Mouse (Mus musculus): ENCODE data around the gene Nkx3-2. TPM values are rescaled to one million over a fixed set of nuclear protein-coding genes. Genes with fewer than 3 reads are reported as not detected.

Nkx3-2 gene
- polyA plus RNA-seq (2015; fragmentation: Nextera tagmentation; extraction: Ambion mirVana) = 0.13 TPM in 1 of 2 replicates, not detected in the other

DNA sequence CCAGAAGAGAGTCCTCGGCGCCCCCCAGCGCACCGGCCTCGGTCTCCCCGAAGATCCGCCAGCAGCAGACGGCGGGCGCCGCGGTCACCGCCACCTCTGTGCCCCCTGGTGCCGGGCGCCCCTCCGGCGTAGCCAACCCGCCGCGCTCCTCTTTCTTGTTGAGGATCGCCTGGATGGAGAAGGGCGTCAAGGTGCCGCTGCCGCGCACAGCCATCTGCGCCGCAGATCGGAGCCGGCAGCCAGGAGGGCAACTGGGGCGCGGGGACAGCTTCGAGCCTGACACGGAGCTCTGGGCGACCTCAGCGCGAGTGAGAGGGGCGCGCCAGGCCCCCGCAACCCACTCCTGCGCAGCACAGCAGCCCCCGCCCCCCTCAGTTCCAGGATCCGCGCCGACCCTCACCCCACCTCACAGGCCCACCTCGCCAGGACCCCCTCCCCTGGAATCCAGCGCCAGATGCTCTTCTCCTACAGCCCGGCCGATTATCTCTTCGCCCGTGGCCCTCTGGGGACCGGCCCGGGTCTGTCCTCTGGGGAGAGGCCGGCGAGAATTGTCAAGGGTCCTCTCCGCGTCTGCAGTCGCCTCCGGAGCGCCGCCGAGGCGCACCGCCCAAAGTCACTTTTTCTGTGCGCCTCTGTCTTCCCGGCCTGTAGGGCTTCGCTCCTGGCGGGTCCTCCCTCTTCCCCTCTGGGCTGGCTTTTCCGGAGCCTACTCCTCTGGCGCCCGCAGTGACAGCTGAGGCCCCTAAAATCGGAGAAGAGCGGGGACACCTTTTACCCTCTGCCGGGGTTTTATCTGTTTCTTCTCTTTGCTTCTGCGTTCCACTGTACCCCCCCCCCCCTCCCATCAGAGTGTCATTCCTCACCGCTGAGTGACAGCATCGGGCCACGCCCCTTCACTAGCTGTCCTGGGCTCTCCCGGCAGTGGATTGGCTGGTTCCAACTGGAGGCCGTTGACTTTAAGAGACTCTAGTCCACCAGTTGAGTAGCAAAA lies at the start of gene Nkx3-2:
TSS of gene Nkx3-2 (minus strand) at position 771 of the 991 bp plus-strand sequence.
- no peak within 1 kb of the TSS for H3K9ac ChIP-seq
- H3K27ac ChIP-seq = no peak within 1 kb of the TSS
- peaks cover 33% of the 10 kb centered on the region for H3K4me1 ChIP-seq (replicated peaks)
- peak within 1 kb of the TSS; percentile 34 for H3K4me3 ChIP-seq
- H3K9me3 ChIP-seq (replicated peaks) = no peaks in the 10 kb centered on the region
- no peaks in the 10 kb centered on the region for H3K36me3 ChIP-seq
- no peak for ATAC-seq (replicated peaks; ENCODE audit: insufficient number of reproducible peaks, insufficient read depth, low FRiP score, low read depth)
- H3K4me2 ChIP-seq = peak within 1 kb of the TSS; percentile 68
- H3K27me3 ChIP-seq = peaks cover 91% of the 10 kb centered on the region
- under 1% methylated on average over 78 of the region's 79 CpGs for WGBS

DNA sequence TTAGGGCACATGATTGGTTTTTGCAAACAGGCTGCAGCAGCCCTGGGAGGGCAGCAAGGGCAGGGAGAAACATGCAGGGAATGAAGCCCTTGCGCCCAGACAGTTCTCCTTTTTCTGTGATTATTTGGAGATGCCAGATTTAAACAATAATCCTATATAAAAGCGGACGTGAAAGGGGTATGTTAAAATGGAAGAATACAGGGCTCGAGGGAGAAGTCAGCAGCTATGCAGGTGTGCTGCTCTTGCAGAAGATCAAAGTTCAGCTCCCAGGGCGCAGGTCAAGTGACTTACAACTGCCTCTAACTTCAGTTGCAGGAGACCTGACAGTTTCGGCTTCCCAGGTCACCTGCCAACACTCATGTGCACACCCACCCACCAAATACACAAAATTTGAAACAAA lies 48.2 kb upstream of the Nkx3-2 start:
- no peaks in the 10 kb centered on the region for H3K9me3 ChIP-seq (replicated peaks)
- no peak for ATAC-seq (replicated peaks; ENCODE audit: insufficient number of reproducible peaks, insufficient read depth, low FRiP score, low read depth)
- no peak overlapping the region for H3K27ac ChIP-seq
- 92% methylated on average over 6 of the region's 6 CpGs for WGBS
- no peak overlapping the region for H3K9ac ChIP-seq
- no peaks in the 10 kb centered on the region for H3K27me3 ChIP-seq
- no peaks in the 10 kb centered on the region for H3K4me1 ChIP-seq (replicated peaks)
- H3K4me2 ChIP-seq = no peak overlapping the region
- H3K4me3 ChIP-seq = no peak overlapping the region
- peaks cover 56% of the 10 kb centered on the region for H3K36me3 ChIP-seq

DNA sequence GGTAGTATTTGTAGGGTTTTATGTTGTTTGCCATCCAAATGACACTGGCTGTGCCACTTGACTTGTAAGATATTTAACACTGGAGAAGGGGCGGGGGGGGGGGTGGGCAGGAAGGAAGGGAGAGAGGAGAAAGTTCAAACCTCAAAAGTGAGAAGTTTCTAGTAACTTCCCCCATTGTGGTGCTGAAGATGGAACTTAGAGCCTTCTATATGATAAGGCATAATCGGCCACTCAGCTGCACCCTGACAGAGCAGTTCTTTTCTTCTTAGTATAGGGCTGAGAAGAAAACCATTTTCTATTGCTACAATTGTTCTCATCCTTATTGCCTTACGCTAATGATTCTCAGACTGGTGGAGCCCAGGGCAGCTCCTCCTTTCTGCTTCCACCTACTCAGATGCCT lies 47.0 kb upstream of the Nkx3-2 start:
- ATAC-seq (replicated peaks; ENCODE audit: insufficient number of reproducible peaks, insufficient read depth, low FRiP score, low read depth) = no peak
- no peak overlapping the region for H3K4me3 ChIP-seq
- no peaks in the 10 kb centered on the region for H3K9me3 ChIP-seq (replicated peaks)
- no peak overlapping the region for H3K27ac ChIP-seq
- H3K36me3 ChIP-seq = peaks cover 50% of the 10 kb centered on the region
- no peaks in the 10 kb centered on the region for H3K4me1 ChIP-seq (replicated peaks)
- WGBS = 81% methylated on average over 3 of the region's 3 CpGs
- no peak overlapping the region for H3K9ac ChIP-seq
- H3K4me2 ChIP-seq = no peak overlapping the region
- no peaks in the 10 kb centered on the region for H3K27me3 ChIP-seq

DNA sequence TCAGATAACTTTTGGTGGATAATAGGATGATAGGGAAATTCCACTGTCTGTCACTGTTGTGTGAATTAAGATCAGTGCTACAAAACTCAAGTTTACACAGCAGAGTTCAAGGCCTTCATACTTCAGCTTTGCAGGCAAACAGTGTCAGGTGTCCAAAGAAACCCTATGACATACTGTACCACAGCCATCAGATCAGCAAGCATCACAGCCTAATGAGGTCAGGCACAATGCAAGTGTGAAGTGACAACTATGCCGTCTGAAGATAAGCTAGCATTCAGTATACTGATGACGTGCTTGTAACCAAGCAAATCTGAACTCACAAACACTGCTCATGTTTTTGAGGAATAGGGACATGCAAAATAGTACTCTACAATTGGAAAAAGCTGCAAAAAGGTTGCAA lies 43.1 kb upstream of the Nkx3-2 start:
- no peak overlapping the region for H3K27ac ChIP-seq
- H3K4me3 ChIP-seq = no peak overlapping the region
- no peak overlapping the region for H3K4me2 ChIP-seq
- H3K36me3 ChIP-seq = peaks cover 44% of the 10 kb centered on the region; the same call in 1 of the 2 replicates
- no peak for ATAC-seq (replicated peaks; ENCODE audit: insufficient number of reproducible peaks, insufficient read depth, low FRiP score, low read depth)
- WGBS = 36% methylated on average over 2 of the region's 2 CpGs
- no peaks in the 10 kb centered on the region for H3K27me3 ChIP-seq
- H3K9ac ChIP-seq = no peak overlapping the region
- no peaks in the 10 kb centered on the region for H3K4me1 ChIP-seq (replicated peaks)
- no peaks in the 10 kb centered on the region for H3K9me3 ChIP-seq (replicated peaks)

DNA sequence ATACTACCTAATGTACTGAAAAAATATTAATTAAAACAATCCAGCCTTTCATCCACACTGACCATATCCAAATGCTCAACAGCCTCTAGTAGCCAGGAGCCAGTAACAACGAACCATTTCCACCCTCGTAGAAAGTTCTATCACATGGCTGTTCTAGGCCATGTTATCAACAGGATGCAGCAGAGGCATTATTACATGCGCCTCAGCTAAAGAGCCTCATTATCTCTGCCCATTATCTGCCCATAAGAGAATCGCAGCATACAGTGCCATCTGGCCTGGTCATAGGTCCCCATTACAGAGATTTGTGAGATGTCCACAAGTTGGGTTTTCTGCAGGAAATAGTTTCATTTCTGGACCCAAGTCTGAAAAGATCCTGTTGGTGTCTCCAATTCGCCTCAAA lies 41.9 kb upstream of the Nkx3-2 start:
- Histone ChIP-seq H3K27me3 (no peaks in the 10 kb centered on the region), H3K9ac (no peak overlapping the region), H3K4me3 (no peak overlapping the region), H3K4me2 (no peak overlapping the region), H3K27ac (no peak overlapping the region), H3K36me3 (peaks cover 36% of the 10 kb centered on the region; the same call in 1 of the 2 replicates), H3K9me3 (replicated peaks) (no peaks in the 10 kb centered on the region), H3K4me1 (replicated peaks) (no peaks in the 10 kb centered on the region)
- 74% methylated on average over 5 of the region's 5 CpGs for WGBS
- no peak for ATAC-seq (replicated peaks; ENCODE audit: insufficient number of reproducible peaks, insufficient read depth, low FRiP score, low read depth)

DNA sequence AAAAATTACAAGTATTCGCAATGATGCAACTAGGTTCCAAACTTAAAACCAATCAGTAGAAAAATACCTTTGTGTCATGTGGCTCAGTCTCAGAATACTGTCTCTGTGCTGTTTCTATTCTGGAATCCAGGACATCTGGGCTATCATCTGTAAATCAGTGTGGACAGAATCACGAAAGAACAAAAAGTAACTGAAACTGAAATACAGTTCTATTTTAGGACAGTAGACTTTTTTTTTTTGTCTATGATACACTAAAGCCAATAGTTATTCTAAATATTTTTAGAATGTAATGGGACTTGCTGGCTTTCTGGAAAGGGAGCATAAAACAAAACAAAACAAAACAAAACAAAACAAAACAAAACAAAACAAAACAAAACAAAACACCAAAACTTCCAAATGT lies 40.8 kb upstream of the Nkx3-2 start:
- H3K9me3 ChIP-seq (replicated peaks) = no peaks in the 10 kb centered on the region
- H3K4me1 ChIP-seq (replicated peaks) = no peaks in the 10 kb centered on the region
- H3K36me3 ChIP-seq = peaks cover 37% of the 10 kb centered on the region; the same call in 1 of the 2 replicates
- no peak overlapping the region for H3K27ac ChIP-seq
- H3K4me2 ChIP-seq = no peak overlapping the region
- H3K27me3 ChIP-seq = no peaks in the 10 kb centered on the region
- no peak overlapping the region for H3K4me3 ChIP-seq
- H3K9ac ChIP-seq = no peak overlapping the region
- ATAC-seq (replicated peaks; ENCODE audit: insufficient number of reproducible peaks, insufficient read depth, low FRiP score, low read depth) = no peak
- 87% methylated on average over 2 of the region's 2 CpGs for WGBS

DNA sequence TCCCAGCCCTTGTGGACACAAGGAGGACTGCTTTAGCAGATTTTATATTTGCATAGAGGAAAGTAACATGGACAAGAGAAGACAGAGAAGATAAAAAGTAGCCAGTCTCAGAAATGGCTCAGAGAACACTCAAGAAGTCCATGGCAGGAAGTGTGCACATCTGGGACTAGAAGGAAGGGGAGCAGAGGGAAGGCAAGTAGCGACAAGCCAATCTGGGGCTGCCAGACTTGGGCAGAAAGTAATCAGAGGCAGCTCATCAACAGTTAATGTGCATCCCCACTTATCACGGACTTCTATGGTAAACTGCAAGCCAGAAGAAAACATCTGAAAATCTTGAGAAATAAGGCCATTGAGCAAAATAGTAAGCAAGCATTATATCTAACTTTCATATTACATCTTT lies 40.3 kb upstream of the Nkx3-2 start:
- H3K4me1 ChIP-seq (replicated peaks) = no peaks in the 10 kb centered on the region
- no peaks in the 10 kb centered on the region for H3K9me3 ChIP-seq (replicated peaks)
- ATAC-seq (replicated peaks; ENCODE audit: insufficient number of reproducible peaks, insufficient read depth, low FRiP score, low read depth) = no peak
- H3K4me2 ChIP-seq = no peak overlapping the region
- no peak overlapping the region for H3K9ac ChIP-seq
- no peaks in the 10 kb centered on the region for H3K27me3 ChIP-seq
- peaks cover 37% of the 10 kb centered on the region; the same call in 1 of the 2 replicates for H3K36me3 ChIP-seq
- H3K27ac ChIP-seq = no peak overlapping the region
- 74% methylated on average over 2 of the region's 2 CpGs for WGBS
- no peak overlapping the region for H3K4me3 ChIP-seq

DNA sequence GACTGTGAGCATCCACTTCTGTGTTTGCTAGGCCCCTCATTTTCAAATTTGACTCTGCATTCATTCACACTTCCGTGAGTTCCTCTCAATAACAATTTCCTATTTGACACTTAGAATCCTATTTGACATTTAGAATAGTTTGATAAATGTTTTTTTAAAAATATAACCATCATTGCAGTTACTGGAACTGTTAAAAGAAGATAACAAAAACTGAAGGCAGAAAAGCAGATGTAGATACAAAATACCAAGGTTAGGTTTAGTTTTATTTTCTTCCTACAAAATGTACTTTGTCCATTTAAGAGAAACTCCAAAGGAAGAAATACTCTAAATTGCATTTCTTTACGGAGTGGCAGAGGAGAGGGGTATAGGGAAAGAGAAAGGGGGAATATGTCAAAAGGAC lies 37.3 kb upstream of the Nkx3-2 start:
- no peak overlapping the region for H3K27ac ChIP-seq
- H3K4me2 ChIP-seq = no peak overlapping the region
- no peaks in the 10 kb centered on the region for H3K4me1 ChIP-seq (replicated peaks)
- no peak for ATAC-seq (replicated peaks; ENCODE audit: insufficient number of reproducible peaks, insufficient read depth, low FRiP score, low read depth)
- peaks cover 37% of the 10 kb centered on the region for H3K36me3 ChIP-seq
- no peaks in the 10 kb centered on the region for H3K27me3 ChIP-seq
- WGBS = 95% methylated on average over 2 of the region's 2 CpGs
- H3K4me3 ChIP-seq = no peak overlapping the region
- no peak overlapping the region for H3K9ac ChIP-seq
- no peaks in the 10 kb centered on the region for H3K9me3 ChIP-seq (replicated peaks)

DNA sequence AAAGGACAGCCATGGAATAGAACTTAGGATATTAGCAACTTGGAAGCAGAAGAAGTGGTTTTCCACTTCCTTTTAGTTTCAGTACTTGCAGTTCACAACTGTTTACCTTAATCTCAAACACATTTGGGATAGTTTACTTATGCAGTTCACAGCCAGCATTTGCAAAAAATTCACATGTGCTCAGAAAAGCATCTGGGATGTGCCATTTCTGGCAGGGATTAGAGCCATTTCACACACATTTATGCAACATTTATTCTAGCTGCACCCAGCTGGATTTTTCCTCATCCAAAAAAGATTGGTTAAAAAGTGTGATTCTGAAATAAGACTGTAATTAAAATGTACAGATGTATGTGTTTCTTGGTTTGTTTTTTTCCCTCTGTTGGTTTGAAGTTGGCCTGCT lies 30.1 kb upstream of the Nkx3-2 start:
- ATAC-seq (replicated peaks; ENCODE audit: insufficient number of reproducible peaks, insufficient read depth, low FRiP score, low read depth) = no peak
- Histone ChIP-seq H3K9ac (no peak overlapping the region), H3K36me3 (peaks cover 37% of the 10 kb centered on the region), H3K4me1 (replicated peaks) (no peaks in the 10 kb centered on the region), H3K27me3 (no peaks in the 10 kb centered on the region), H3K9me3 (replicated peaks) (no peaks in the 10 kb centered on the region), H3K4me3 (no peak overlapping the region), H3K4me2 (no peak overlapping the region), H3K27ac (no peak overlapping the region)

DNA sequence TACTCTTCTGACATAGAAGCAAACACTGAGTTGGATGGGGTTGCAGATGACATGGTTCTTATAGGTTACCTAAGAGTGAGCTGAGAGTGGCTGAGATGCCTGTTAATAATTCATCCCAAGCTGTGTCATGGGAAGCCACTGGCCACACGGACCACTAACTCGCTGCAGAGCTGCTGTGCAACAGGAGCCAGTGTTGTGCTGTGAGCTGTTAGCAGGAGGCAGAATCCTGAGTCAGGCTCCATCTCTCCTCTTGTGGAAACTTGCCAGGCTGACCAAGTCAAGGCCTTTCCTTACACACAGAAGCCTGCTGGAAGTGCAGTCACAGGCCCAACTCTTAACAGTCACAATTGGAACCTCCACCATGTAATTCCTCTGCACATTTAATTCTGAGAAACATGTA lies 26.2 kb upstream of the Nkx3-2 start:
- no peak overlapping the region for H3K4me3 ChIP-seq
- 88% methylated on average over 2 of the region's 2 CpGs for WGBS
- H3K4me1 ChIP-seq (replicated peaks) = no peaks in the 10 kb centered on the region
- no peak overlapping the region for H3K9ac ChIP-seq
- H3K9me3 ChIP-seq (replicated peaks) = no peaks in the 10 kb centered on the region
- no peak for ATAC-seq (replicated peaks; ENCODE audit: insufficient number of reproducible peaks, insufficient read depth, low FRiP score, low read depth)
- no peaks in the 10 kb centered on the region for H3K27me3 ChIP-seq
- H3K4me2 ChIP-seq = no peak overlapping the region
- no peak overlapping the region for H3K27ac ChIP-seq
- H3K36me3 ChIP-seq = peaks cover 44% of the 10 kb centered on the region

DNA sequence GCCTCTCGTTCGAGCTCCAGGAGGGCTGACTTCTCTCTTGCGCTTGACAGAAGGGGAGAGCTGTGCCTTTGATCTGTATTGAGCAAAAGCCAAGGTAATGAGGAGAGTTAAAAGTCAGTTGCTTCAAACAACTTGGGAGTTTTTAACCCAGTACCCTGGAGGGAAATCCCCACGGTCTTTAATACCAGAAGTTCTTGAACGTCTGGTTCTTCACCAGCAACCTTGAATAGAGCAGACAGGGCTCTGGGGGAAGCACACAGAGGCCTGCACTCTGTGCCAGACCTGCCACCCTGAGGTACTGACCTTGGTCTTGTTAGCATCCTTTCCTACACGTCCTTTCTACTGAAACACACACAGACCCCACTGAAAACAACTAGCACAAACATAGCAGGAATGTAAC lies 24.6 kb upstream of the Nkx3-2 start:
- Histone ChIP-seq H3K9ac (no peak overlapping the region), H3K4me1 (replicated peaks) (no peaks in the 10 kb centered on the region), H3K4me3 (no peak overlapping the region), H3K9me3 (replicated peaks) (no peaks in the 10 kb centered on the region), H3K27ac (no peak overlapping the region), H3K27me3 (no peaks in the 10 kb centered on the region), H3K36me3 (peaks cover 36% of the 10 kb centered on the region), H3K4me2 (no peak overlapping the region)
- 76% methylated on average over 6 of the region's 6 CpGs for WGBS
- ATAC-seq (replicated peaks; ENCODE audit: insufficient number of reproducible peaks, insufficient read depth, low FRiP score, low read depth) = no peak

DNA sequence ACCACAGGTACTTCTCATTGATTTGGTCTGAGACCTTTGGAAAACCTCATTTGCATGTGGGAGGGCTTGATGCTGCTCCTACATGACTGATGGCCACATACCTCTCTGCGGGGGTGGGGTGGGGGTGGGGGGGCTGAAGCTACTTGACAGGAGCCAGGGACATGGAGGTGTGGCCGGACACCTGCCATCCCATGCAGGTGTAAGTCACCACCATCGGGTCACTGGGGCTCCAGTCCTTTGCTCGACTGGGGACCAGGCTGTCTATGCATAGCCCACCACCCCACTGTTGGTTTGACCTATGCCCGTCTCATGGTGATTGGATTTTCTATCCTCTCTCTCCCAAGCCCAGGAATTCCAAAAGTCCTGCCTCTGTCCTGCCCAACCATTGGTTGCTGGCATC lies 17.6 kb upstream of the Nkx3-2 start:
- H3K9ac ChIP-seq = no peak overlapping the region
- H3K9me3 ChIP-seq (replicated peaks) = no peaks in the 10 kb centered on the region
- no peak for ATAC-seq (replicated peaks; ENCODE audit: insufficient number of reproducible peaks, insufficient read depth, low FRiP score, low read depth)
- H3K4me3 ChIP-seq = no peak overlapping the region
- no peaks in the 10 kb centered on the region for H3K27me3 ChIP-seq
- H3K36me3 ChIP-seq = peaks cover 15% of the 10 kb centered on the region
- 89% methylated on average over 5 of the region's 5 CpGs for WGBS
- H3K27ac ChIP-seq = no peak overlapping the region
- H3K4me1 ChIP-seq (replicated peaks) = no peaks in the 10 kb centered on the region
- no peak overlapping the region for H3K4me2 ChIP-seq
